Mouse (Mus musculus) midbrain, embryonic 11.5 days (tissue): ENCODE data around the gene Gstk1. TPM values are rescaled to one million over a fixed set of nuclear protein-coding genes. Genes with fewer than 3 reads are reported as not detected.

Source experiments
- ATAC-seq: fragments of 200-750 bp; cut with Nextera tagmentation; 2 replicates; pipeline ENCODE4 v1.8.0; 2017; ENCODE audit warnings: moderate TSS enrichment, moderate library complexity; ENCODE audit not compliant: low FRiP score
- DNase-seq: peaks from one replicate; pipeline ENCODE4 v3.0.0; 2015; ENCODE audit warnings: low spot score; ENCODE audit errors: missing footprints
- H3K27ac ChIP-seq: fragments of 300-500 bp; sonication (generic); 2 replicates; pipeline ENCODE4 v1.5.1; 2014; ENCODE audit warnings: low read depth, low read length
- H3K27me3 ChIP-seq: fragments of 300-500 bp; sonication (generic); 2 replicates; pipeline ENCODE4 v1.6.1; 2014; ENCODE audit warnings: mild to moderate bottlenecking, low read length, moderate library complexity, mixed read lengths; ENCODE audit not compliant: control insufficient read depth, insufficient read depth
- H3K36me3 ChIP-seq: fragments of 300-500 bp; sonication (generic); 2 replicates; pipeline ENCODE4 v1.6.1; 2014; ENCODE audit warnings: mild to moderate bottlenecking, low read length, moderate library complexity, mixed read lengths; ENCODE audit not compliant: control insufficient read depth, insufficient read depth
- H3K4me1 ChIP-seq: fragments of 300-500 bp; sonication (generic); 2 replicates; pipeline ENCODE4 v1.6.1; 2014; ENCODE audit warnings: low read length; ENCODE audit not compliant: control insufficient read depth, insufficient read depth
- H3K4me2 ChIP-seq: fragments of 300-500 bp; sonication (generic); 2 replicates; pipeline ENCODE4 v1.6.1; 2014; ENCODE audit warnings: mild to moderate bottlenecking, moderate library complexity
- H3K4me3 ChIP-seq: fragments of 300-500 bp; sonication (generic); 2 replicates; pipeline ENCODE4 v1.5.1; 2014; ENCODE audit warnings: low read depth, low read length
- H3K9ac ChIP-seq: fragments of 300-500 bp; sonication (generic); 2 replicates; pipeline ENCODE4 v1.6.1; 2014; ENCODE audit warnings: low read length
- H3K9me3 ChIP-seq: fragments of 300-500 bp; sonication (generic); 2 replicates; pipeline ENCODE4 v1.6.1; 2016; ENCODE audit warnings: low read length; ENCODE audit not compliant: control insufficient read depth
- WGBS: fragments of 180-500 bp; shearing (Covaris S2); extraction: QIAGEN DNeasy Blood & Tissue Kit; methylation state at CpG from one replicate; pipeline ENCODE4 v1.1.7; 2014; 5-methylcytosine and 5-hydroxymethylcytosine counted together
- polyA plus RNA-seq: library from polyadenylated mRNA; unstranded; fragments of >200 nt; fragmentation: Nextera tagmentation; extraction: Ambion mirVana; gene quantifications from 2 replicates; pipeline ENCODE4 v1.2.1, GENCODE M21; 2014

Gstk1 gene
- polyA plus RNA-seq, 1 experiment from 2014 or later: 15.7 TPM

DNA sequence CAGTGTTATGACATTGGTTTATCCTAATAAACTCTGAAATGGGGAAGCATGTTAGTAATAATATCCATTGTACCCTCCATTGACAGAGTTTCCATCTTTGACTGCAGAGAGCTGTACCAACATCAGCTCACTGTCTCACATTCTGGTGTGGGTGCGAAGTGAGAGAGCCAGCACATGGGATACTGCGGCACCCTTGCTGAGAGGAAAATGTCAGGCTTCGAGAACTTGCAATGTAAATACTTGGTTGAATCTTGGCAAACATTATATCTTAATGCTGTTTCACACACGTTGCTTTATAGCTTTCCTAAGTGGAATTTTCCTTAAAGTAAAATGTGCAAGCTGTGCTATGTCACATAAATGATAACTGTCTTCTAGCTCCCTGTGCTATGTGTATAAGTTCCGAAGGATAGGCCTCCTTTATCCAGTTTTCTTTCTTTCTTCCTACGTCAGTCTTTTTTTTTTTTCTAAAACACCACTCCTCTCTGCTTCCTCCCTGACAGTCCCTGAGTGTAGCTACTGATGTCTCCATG lies 8.4 kb upstream of the Gstk1 start:
- Histone ChIP-seq H3K27ac (no peak overlapping the region), H3K4me2 (no peak overlapping the region), H3K4me3 (no peak overlapping the region), H3K36me3 (no peaks in the 10 kb centered on the region), H3K4me1 (no peaks in the 10 kb centered on the region), H3K27me3 (no peaks in the 10 kb centered on the region), H3K9me3 (no peaks in the 10 kb centered on the region), H3K9ac (no peak overlapping the region)
- DNase-seq (no peak), ATAC-seq (no peak)
- WGBS: 78% methylated on average over 6 of the region's 6 CpGs

DNA sequence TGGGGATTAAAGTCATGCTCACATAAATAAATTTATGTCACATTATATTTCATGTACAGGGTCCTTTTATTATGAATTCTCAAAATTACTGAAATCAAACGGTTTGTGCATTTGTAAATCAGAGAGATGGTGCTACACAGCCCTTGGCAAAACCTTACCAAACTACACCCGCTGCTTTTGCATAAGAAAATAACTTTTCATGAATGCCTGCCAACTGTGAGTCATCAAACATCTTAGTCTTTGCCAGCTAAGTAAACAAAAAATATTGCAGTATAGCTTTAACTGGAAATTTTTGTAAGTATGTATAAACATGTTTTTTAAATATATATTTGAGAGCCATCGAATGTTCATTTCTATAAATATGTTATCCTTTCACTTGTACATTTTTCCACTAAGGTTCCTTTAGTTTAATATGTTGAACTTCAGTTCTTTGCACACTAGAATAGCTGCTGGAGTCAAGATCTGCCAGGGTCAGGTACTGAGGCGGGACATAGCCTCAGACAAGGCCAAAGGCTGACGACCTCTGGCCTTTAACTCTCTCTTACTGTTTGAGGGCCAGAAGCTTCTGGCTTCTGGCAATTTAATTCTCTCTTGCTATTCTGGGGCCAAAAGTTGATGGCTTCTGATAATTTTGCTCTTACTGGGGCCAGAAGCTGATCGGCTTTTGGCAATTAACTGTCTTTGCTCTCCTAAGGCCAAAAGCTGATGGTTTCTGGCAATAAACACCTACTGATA lies 4.3 kb upstream of the Gstk1 start:
- H3K27ac ChIP-seq: no peak overlapping the region
- no peaks in the 10 kb centered on the region for H3K4me1 ChIP-seq
- no peak overlapping the region for H3K4me3 ChIP-seq
- no peak for DNase-seq
- H3K4me2 ChIP-seq: no peak overlapping the region
- H3K9ac ChIP-seq: no peak overlapping the region
- WGBS: 84% methylated on average over 6 of the region's 6 CpGs
- no peaks in the 10 kb centered on the region for H3K9me3 ChIP-seq
- peaks cover 2% of the 10 kb centered on the region for H3K27me3 ChIP-seq
- H3K36me3 ChIP-seq: no peaks in the 10 kb centered on the region
- no peak for ATAC-seq

DNA sequence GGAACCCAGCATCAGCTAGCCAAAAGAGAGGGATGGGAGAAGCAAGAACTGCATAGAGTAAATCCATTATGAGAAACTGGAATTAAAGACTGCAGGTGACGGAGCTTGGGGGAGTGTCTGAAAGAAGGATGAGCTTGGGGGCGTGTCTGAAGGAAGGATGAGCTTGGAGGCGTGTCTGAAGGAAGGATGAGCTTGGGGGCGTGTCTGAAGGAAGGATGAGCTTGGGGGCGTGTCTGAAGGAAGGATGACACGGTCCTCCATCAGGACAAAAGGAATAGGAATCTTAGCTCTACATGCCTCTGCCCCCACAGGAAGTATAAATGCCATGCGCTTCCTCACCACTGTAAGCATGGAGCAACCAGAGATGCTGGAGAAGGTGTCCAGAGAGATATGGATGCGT lies 1.4 kb downstream of the Gstk1 start:
- 6% methylated on average over 8 of the region's 8 CpGs for WGBS
- no peak for ATAC-seq
- no peak overlapping the region for H3K27ac ChIP-seq
- H3K9me3 ChIP-seq: no peaks in the 10 kb centered on the region
- DNase-seq: no peak
- no peak overlapping the region for H3K4me3 ChIP-seq
- H3K36me3 ChIP-seq: no peaks in the 10 kb centered on the region
- H3K27me3 ChIP-seq: peaks cover 6% of the 10 kb centered on the region
- no peak overlapping the region for H3K9ac ChIP-seq
- no peaks in the 10 kb centered on the region for H3K4me1 ChIP-seq
- no peak overlapping the region for H3K4me2 ChIP-seq

DNA sequence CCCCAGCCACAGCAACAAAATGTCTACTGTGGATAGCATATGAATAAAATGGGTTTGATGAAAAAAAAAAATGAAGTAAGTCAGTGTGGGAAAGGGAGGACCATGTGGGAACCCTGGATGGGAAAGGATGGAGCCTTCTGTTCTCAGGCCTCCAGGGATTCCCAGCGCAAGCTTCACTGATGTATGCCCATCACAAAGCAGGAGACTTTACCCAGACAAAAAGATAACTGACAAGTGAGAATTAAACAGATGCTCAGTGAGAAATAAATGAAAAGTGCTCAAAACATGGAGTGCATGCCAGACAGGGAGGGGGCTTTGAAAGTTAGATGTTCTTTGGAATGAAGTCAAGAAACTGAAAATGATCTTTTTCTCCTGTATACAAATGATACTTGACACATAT lies 2.2 kb downstream of the Gstk1 start:
- Histone ChIP-seq H3K4me1 (no peaks in the 10 kb centered on the region), H3K27ac (no peak overlapping the region), H3K9me3 (no peaks in the 10 kb centered on the region), H3K9ac (no peak overlapping the region), H3K4me2 (no peak overlapping the region), H3K27me3 (peaks cover 6% of the 10 kb centered on the region), H3K36me3 (no peaks in the 10 kb centered on the region), H3K4me3 (no peak overlapping the region)
- 87% methylated on average over 1 of the region's 1 CpGs for WGBS
- DNase-seq (no peak), ATAC-seq (no peak)

DNA sequence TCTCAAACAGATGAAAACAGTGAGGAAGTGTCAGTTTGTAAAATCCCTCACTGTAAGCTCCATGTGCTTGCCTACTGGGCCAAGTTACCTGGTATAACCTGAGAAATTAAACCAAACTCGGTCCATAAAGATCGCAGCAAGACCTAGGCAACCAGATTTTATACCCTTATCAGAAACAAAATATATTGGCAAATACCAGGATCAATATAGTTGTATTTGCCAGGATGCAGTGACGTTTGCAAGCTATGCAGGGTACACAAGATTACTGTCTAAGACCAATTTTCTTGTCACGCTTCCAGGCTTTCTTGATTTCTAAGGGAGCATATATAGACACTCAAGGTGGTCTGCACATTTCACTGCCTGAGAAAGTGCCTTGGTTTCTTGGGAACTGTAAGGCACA lies 6.1 kb downstream of the Gstk1 start:
- Histone ChIP-seq H3K27ac (no peak overlapping the region), H3K36me3 (no peaks in the 10 kb centered on the region), H3K27me3 (peaks cover 2% of the 10 kb centered on the region), H3K4me3 (no peak overlapping the region), H3K9me3 (no peaks in the 10 kb centered on the region), H3K4me1 (no peaks in the 10 kb centered on the region), H3K9ac (no peak overlapping the region), H3K4me2 (no peak overlapping the region)
- DNase-seq (no peak), ATAC-seq (no peak)
- 85% methylated on average over 4 of the region's 4 CpGs for WGBS

DNA sequence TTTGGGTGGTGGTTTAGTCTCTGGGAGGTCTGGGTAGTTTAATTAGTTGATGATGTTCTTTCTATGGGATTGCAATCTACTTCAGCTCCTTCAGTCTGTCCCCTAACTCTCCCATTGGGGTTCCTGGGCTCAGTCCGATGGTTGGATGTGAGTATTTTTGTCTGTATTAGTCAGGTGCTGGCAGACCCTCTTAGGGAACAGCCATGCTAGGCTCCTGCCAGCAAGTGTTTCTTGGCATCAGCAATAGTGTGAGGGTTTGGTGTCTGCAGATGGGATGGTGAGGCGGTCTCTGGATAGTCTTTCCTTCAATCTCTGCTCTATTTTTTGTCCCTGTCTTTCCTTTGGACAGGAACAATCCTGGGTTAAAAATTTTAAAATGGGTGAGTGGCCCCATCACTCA lies 7.4 kb downstream of the Gstk1 start:
- Histone ChIP-seq H3K4me1 (no peaks in the 10 kb centered on the region), H3K36me3 (no peaks in the 10 kb centered on the region), H3K4me2 (no peak overlapping the region), H3K9ac (no peak overlapping the region), H3K9me3 (no peaks in the 10 kb centered on the region), H3K27me3 (no peaks in the 10 kb centered on the region), H3K4me3 (no peak overlapping the region), H3K27ac (no peak overlapping the region)
- ATAC-seq: no peak
- DNase-seq: no peak
- WGBS: 86% methylated on average over 2 of the region's 2 CpGs

DNA sequence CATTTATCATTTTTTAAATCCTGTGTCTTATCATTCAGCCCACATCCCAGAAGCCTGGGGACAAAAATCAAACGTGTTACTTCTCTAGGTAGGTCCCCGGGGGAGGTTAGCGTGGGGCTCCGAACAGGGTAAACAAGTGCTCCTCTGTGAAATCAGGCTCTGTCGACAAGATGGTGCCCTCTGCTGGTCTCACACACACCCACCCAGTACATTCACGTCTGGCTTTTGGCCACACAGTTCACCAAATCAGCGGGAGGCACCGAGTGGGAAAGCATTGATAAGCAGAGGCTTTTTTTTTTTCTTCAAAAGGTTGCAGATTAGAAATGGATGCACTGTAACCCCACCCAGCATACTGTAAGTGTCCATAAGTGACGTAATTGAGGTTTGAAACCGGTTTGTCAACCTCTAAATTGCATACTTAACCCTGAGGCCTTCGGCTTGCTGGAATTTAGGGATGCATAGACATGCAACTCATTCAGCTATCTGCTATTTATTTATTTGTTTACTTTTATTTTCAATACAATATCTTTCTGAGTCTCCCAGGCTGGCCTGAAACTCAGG lies 11.6 kb downstream of the Gstk1 start:
- DNase-seq (peak; percentile 89), ATAC-seq (peak; percentile 85)
- H3K4me3 ChIP-seq: no peak overlapping the region
- no peak overlapping the region for H3K27ac ChIP-seq
- no peaks in the 10 kb centered on the region for H3K27me3 ChIP-seq
- H3K4me1 ChIP-seq: no peaks in the 10 kb centered on the region
- no peak overlapping the region for H3K4me2 ChIP-seq
- 16% methylated on average over 11 of the region's 11 CpGs for WGBS
- no peak overlapping the region for H3K9ac ChIP-seq
- H3K36me3 ChIP-seq: no peaks in the 10 kb centered on the region
- H3K9me3 ChIP-seq: no peaks in the 10 kb centered on the region

DNA sequence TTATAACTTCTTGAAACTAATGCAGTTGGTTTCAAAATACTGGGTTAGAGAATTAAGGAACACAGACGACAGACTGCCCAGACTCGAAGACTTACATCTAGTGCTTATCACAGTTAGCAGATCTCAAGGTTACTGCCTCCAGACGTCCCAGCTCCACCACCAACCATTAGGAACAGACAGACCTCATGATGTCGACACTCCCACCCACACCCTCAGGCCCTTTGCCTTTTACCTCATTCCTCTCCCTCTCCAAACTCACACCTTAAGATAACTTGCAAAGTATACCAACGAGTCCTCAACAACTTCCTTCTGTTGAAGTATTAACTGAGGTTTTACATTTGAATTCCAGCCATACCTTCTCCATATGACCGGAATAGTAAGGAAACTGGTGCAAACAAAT lies 14.7 kb downstream of the Gstk1 start:
- Histone ChIP-seq H3K27ac (no peak overlapping the region), H3K9ac (no peak overlapping the region), H3K27me3 (no peaks in the 10 kb centered on the region), H3K36me3 (no peaks in the 10 kb centered on the region), H3K4me2 (no peak overlapping the region), H3K4me3 (no peak overlapping the region), H3K9me3 (no peaks in the 10 kb centered on the region), H3K4me1 (no peaks in the 10 kb centered on the region)
- DNase-seq (peak; percentile 28), ATAC-seq (no peak)
- WGBS: 79% methylated on average over 6 of the region's 6 CpGs

DNA sequence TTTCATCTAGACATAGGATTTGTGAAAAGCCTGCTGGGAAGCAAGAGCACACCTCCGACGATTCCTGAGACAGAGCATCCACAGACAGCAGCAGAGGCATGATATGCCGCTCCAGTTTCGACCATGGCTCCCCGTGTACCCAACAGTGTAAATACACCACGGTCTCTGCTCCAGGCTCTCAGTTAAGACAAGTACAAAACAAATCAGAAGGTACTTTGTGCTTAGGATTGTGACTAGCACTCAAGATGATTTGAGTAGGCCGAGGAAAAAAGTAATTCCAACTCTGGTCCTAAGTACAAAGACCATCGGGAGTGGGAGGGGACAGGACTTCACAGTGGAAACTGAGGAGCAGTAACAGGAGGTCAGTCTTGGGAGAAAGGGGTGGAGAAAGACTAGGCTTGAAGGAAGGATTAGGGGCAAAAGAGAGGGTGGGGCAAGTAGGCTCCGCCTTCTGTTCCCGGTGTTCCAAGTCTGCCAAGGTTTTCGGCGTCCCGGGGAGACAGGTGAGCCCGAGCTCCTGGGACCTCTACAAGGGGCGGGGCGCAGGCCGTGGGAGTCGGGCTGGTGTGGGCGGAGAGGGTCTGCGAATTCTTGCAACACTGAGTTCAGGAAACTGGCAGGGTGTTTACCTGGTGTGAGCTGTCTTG lies 15.9 kb downstream of the Gstk1 start, which contains the start of gene Tmem139:
Gene Tmem139, plus strand, starts transcription at position 447 of the 647 bp plus-strand sequence.
- Histone ChIP-seq H3K4me3 (no peak within 1 kb of the TSS), H3K27ac (no peak within 1 kb of the TSS), H3K9ac (no peak within 1 kb of the TSS), H3K9me3 (no peaks in the 10 kb centered on the region), H3K4me1 (peaks cover 3% of the 10 kb centered on the region; the same call in 1 of the 2 replicates), H3K4me2 (no peak within 1 kb of the TSS), H3K36me3 (no peaks in the 10 kb centered on the region), H3K27me3 (no peaks in the 10 kb centered on the region)
- WGBS: 21% methylated on average over 20 of the region's 20 CpGs
- DNase-seq (peak; percentile 67), ATAC-seq (no peak)
